Mouse (Mus musculus): ENCODE measurements around the gene Maml2. TPM values are rescaled to one million over a fixed set of nuclear protein-coding genes. Genes with fewer than 3 reads are reported as not detected.

The Maml2 gene
- polyA plus RNA-seq, 1 experiment: not detected

DNA sequence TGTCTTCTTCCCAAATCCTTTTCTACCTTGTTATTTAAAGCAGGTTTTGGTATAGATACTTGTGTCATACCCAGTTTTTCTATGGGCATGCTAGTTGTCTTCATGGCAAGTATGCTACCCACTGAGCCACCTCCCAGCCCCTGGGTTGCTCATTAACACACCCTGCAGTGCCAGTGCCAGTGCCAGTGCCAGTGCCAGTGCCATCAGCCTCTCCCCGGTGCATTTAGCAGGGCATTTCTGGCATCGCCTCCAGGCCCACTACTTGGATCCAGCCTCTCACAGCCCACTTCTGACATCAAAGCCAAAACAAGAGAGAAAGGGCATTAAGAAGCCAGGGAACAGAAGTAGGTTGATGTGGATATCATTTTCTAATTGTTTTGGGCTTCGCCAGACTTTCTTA is 133.9 kb downstream of the Maml2 start:
- 65% methylated on average over 3 of the region's 3 CpGs for WGBS
- H3K4me1 ChIP-seq (ENCODE audit: control insufficient read depth, insufficient read depth, low read length): peaks cover 2% of the 10 kb centered on the region; the same call in 1 of the 2 replicates
- no peak for TF ChIP-seq CTCF (IDR thresholded peaks at IDR 0.05; ENCODE audit: insufficient read depth, low read depth, low read length)
- no peak for TF ChIP-seq POLR2A (IDR thresholded peaks at IDR 0.05; ENCODE audit: insufficient read depth, low read depth, low read length)
- no peak overlapping the region for H3K27ac ChIP-seq (ENCODE audit: insufficient read depth, low read depth, low read length)
- no peak overlapping the region for H3K4me3 ChIP-seq (ENCODE audit: insufficient read depth, low read depth, low read length)

GRCm38 (mm10) chr9:13433501-13434090 is 135.8 kb downstream of the Maml2 start:
- no peak overlapping the region for H3K4me3 ChIP-seq (ENCODE audit: insufficient read depth, low read depth, low read length)
- no peaks in the 10 kb centered on the region for H3K4me1 ChIP-seq (ENCODE audit: control insufficient read depth, insufficient read depth, low read length)
- H3K27ac ChIP-seq (ENCODE audit: insufficient read depth, low read depth, low read length): no peak overlapping the region
- TF ChIP-seq POLR2A (IDR thresholded peaks at IDR 0.05; ENCODE audit: insufficient read depth, low read depth, low read length) (no peak), CTCF (IDR thresholded peaks at IDR 0.05; ENCODE audit: insufficient read depth, low read depth, low read length) (no peak)
- 79% methylated on average over 6 of the region's 6 CpGs for WGBS

GRCm38 (mm10) chr9:13440911-13441310 is 143.2 kb downstream of the Maml2 start:
- H3K4me1 ChIP-seq (ENCODE audit: control insufficient read depth, insufficient read depth, low read length): peaks cover 2% of the 10 kb centered on the region; the same call in 1 of the 2 replicates
- TF ChIP-seq CTCF (IDR thresholded peaks at IDR 0.05; ENCODE audit: insufficient read depth, low read depth, low read length): no peak
- no peak for TF ChIP-seq POLR2A (IDR thresholded peaks at IDR 0.05; ENCODE audit: insufficient read depth, low read depth, low read length)
- no peak overlapping the region for H3K4me3 ChIP-seq (ENCODE audit: insufficient read depth, low read depth, low read length)
- WGBS: 71% methylated on average over 6 of the region's 6 CpGs
- no peak overlapping the region for H3K27ac ChIP-seq (ENCODE audit: insufficient read depth, low read depth, low read length)

GRCm38 (mm10) chr9:13442012-13442735 is 144.4 kb downstream of the Maml2 start:
- Histone ChIP-seq H3K4me3 (ENCODE audit: insufficient read depth, low read depth, low read length) (no peak overlapping the region), H3K4me1 (ENCODE audit: control insufficient read depth, insufficient read depth, low read length) (peaks cover 2% of the 10 kb centered on the region; the same call in 1 of the 2 replicates), H3K27ac (ENCODE audit: insufficient read depth, low read depth, low read length) (no peak overlapping the region)
- no peak for TF ChIP-seq CTCF (IDR thresholded peaks at IDR 0.05; ENCODE audit: insufficient read depth, low read depth, low read length)
- no peak for TF ChIP-seq POLR2A (IDR thresholded peaks at IDR 0.05; ENCODE audit: insufficient read depth, low read depth, low read length)
- 87% methylated on average over 13 of the region's 13 CpGs for WGBS

- TF ChIP-seq CTCF (IDR thresholded peaks at IDR 0.05; ENCODE audit: insufficient read depth, low read depth, low read length) (no peak), POLR2A (IDR thresholded peaks at IDR 0.05; ENCODE audit: insufficient read depth, low read depth, low read length) (no peak)
- no peak overlapping the region for H3K27ac ChIP-seq (ENCODE audit: insufficient read depth, low read depth, low read length)
- no peak overlapping the region for H3K4me3 ChIP-seq (ENCODE audit: insufficient read depth, low read depth, low read length)
- H3K4me1 ChIP-seq (ENCODE audit: control insufficient read depth, insufficient read depth, low read length): peaks cover 2% of the 10 kb centered on the region; the same call in 1 of the 2 replicates
- WGBS: 85% methylated on average over 1 of the region's 1 CpGs
Measured at GRCm38 (mm10) chr9:13443484-13444211, 145.9 kb downstream of the Maml2 start.

- no peak overlapping the region for H3K4me3 ChIP-seq (ENCODE audit: insufficient read depth, low read depth, low read length)
- no peak overlapping the region for H3K27ac ChIP-seq (ENCODE audit: insufficient read depth, low read depth, low read length)
- no peaks in the 10 kb centered on the region for H3K4me1 ChIP-seq (ENCODE audit: control insufficient read depth, insufficient read depth, low read length)
- no peak for TF ChIP-seq CTCF (IDR thresholded peaks at IDR 0.05; ENCODE audit: insufficient read depth, low read depth, low read length)
- WGBS: 93% methylated on average over 1 of the region's 1 CpGs
Measured at GRCm38 (mm10) chr9:13446236-13446635, 148.5 kb downstream of the Maml2 start.

GRCm38 (mm10) chr9:13446703-13447285 is 149.0 kb downstream of the Maml2 start, which contains the start of gene Gm17571:
Gm17571 (minus strand) TSS chr9:13446753.
- no peak within 1 kb of the TSS for H3K4me3 ChIP-seq (ENCODE audit: insufficient read depth, low read depth, low read length)
- no peak for TF ChIP-seq CTCF (IDR thresholded peaks at IDR 0.05; ENCODE audit: insufficient read depth, low read depth, low read length)
- TF ChIP-seq POLR2A (IDR thresholded peaks at IDR 0.05; ENCODE audit: insufficient read depth, low read depth, low read length): no peak
- WGBS: 92% methylated on average over 4 of the region's 4 CpGs
- no peak within 1 kb of the TSS for H3K27ac ChIP-seq (ENCODE audit: insufficient read depth, low read depth, low read length)
- no peaks in the 10 kb centered on the region for H3K4me1 ChIP-seq (ENCODE audit: control insufficient read depth, insufficient read depth, low read length)

GRCm38 (mm10) chr9:13448716-13449115 is 151.0 kb downstream of the Maml2 start:
- Histone ChIP-seq H3K4me1 (ENCODE audit: control insufficient read depth, insufficient read depth, low read length) (no peaks in the 10 kb centered on the region), H3K27ac (ENCODE audit: insufficient read depth, low read depth, low read length) (no peak overlapping the region), H3K4me3 (ENCODE audit: insufficient read depth, low read depth, low read length) (no peak overlapping the region)
- TF ChIP-seq CTCF (IDR thresholded peaks at IDR 0.05; ENCODE audit: insufficient read depth, low read depth, low read length) (no peak), POLR2A (IDR thresholded peaks at IDR 0.05; ENCODE audit: insufficient read depth, low read depth, low read length) (no peak)
- 88% methylated on average over 3 of the region's 3 CpGs for WGBS
